Mouse (Mus musculus): Measurements from ENCODE around the gene Zfp784. TPM values are rescaled to one million over a fixed set of nuclear protein-coding genes. Genes with fewer than 3 reads are reported as not detected.
"Not testable (repeated sequence)": the region's sequence is repeated elsewhere in the genome, so short reads cannot be mapped to it uniquely, and the experiment has no call there.

The Zfp784 gene
- polyA plus RNA-seq, 1 experiment from 2014 or later = 4.6 TPM

GRCm38 (mm10) chr7:5014251-5015117 lies 23.8 kb downstream of the Zfp784 start, which contains the start of the genes Zfp524 and Fiz1:
Zfp524 (plus strand) TSS chr7:5014415.
Fiz1 (minus strand) TSS chr7:5014697.
- whole genome bisulfite sequencing = under 1% methylated on average over 42 of the region's 42 CpGs
- H3K4me3 ChIP-seq (ENCODE audit: low read depth, low read length) = peak within 1 kb of the TSS; percentile 63
- no peaks in the 10 kb centered on the region for H3K27me3 ChIP-seq (ENCODE audit: control insufficient read depth, insufficient read depth, low read length)
- peak within 1 kb of the TSS; percentile 67 for H3K9ac ChIP-seq (replicated peaks; ENCODE audit: low read depth, low read length)
- H3K9me3 ChIP-seq (ENCODE audit: control insufficient read depth, low read depth, low read length) = no peaks in the 10 kb centered on the region
- H3K4me1 ChIP-seq (ENCODE audit: control insufficient read depth, insufficient read depth, low read length) = peaks cover 8% of the 10 kb centered on the region
- peaks cover 35% of the 10 kb centered on the region for H3K36me3 ChIP-seq (ENCODE audit: control insufficient read depth, insufficient read depth, low read length)
- ATAC-seq (ENCODE audit: insufficient number of reproducible peaks, insufficient read depth, low FRiP score, low read depth) = peak; percentile 80
- H3K27ac ChIP-seq (ENCODE audit: low read length) = peak within 1 kb of the TSS; percentile 99
- H3K4me2 ChIP-seq (replicated peaks; ENCODE audit: low read depth, low read length) = peak within 1 kb of the TSS; percentile 49

DNA sequence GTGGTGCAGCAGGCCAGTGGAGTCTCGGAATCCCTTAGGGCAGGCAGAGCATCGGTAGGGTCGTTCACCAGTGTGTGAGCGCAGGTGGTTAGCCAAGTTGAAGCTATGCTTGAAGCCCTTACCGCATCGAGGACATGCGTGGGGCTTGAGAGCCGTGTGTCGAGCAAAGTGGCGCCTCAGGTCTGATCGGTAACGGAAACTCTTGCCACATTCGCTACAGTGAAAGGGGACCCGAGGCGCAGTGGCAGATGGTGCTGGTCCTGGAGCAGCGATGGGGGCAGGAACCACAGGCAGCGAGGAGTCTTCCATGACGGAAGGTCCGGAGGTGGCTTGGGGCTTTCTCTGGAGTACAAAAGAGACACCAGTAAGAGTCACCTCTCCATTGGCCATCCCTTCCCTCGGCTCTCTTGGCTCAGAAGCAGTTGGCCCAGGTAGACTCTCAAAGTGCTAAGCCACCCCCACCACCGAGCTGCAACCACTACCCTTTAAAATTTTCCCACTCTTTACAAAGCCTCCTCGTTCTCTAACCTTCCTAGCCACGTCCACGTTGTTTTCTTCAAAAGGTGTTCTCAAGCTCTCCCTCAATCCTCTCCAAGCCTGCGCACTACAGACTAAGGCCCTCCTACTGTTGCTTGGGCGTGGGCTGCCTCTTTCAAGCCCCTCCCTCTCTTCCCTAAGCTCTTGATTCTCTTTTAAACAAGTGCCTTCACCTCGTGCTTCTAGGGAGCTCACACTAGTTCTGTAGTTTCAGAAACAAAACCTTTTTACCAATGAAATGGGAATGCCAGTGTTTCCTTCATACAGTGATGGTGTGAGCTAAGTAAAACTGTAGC lies 25.3 kb downstream of the Zfp784 start:
- H3K27me3 ChIP-seq (ENCODE audit: control insufficient read depth, insufficient read depth, low read length) = no peaks in the 10 kb centered on the region
- no peak overlapping the region for H3K9ac ChIP-seq (replicated peaks; ENCODE audit: low read depth, low read length)
- peak overlapping the region; percentile 46; the same call in 1 of the 2 replicates for H3K4me2 ChIP-seq (replicated peaks; ENCODE audit: low read depth, low read length)
- H3K27ac ChIP-seq (ENCODE audit: low read length) = no peak overlapping the region
- peaks cover 5% of the 10 kb centered on the region for H3K4me1 ChIP-seq (ENCODE audit: control insufficient read depth, insufficient read depth, low read length)
- WGBS = 85% methylated on average over 27 of the region's 27 CpGs
- H3K36me3 ChIP-seq (ENCODE audit: control insufficient read depth, insufficient read depth, low read length) = peaks cover 51% of the 10 kb centered on the region
- H3K9me3 ChIP-seq (ENCODE audit: control insufficient read depth, low read depth, low read length) = no peaks in the 10 kb centered on the region
- no peak for ATAC-seq (ENCODE audit: insufficient number of reproducible peaks, insufficient read depth, low FRiP score, low read depth)
- H3K4me3 ChIP-seq (ENCODE audit: low read depth, low read length) = no peak overlapping the region; the same call in 1 of the 2 replicates

DNA sequence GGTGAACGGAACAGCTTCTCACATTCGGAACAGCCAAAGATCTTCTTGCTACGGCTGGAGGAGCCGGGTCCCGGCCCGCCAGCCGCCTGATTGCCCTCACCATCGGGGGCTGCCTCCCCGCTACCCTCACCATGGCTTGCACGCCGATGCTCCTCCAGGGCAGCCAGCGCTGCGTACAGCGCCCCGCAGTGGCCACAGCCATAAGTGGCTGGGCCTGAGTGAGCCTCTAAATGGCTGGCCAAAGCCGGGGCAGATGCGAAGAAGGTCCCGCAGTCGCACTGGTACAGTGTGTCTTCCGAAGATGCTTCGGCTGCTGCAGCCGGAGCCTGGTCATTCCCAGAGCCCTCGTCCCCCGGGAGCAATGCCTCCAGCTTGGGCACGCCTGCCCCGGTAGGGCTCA lies 30.0 kb downstream of the Zfp784 start:
- WGBS = 97% methylated on average over 26 of the region's 26 CpGs
- no peak overlapping the region for H3K4me3 ChIP-seq (ENCODE audit: low read depth, low read length)
- peaks cover 56% of the 10 kb centered on the region for H3K36me3 ChIP-seq (ENCODE audit: control insufficient read depth, insufficient read depth, low read length)
- peaks cover 2% of the 10 kb centered on the region for H3K4me1 ChIP-seq (ENCODE audit: control insufficient read depth, insufficient read depth, low read length)
- no peak overlapping the region for H3K9ac ChIP-seq (replicated peaks; ENCODE audit: low read depth, low read length)
- no peak overlapping the region for H3K27ac ChIP-seq (ENCODE audit: low read length)
- H3K9me3 ChIP-seq (ENCODE audit: control insufficient read depth, low read depth, low read length) = 0 out of 2 replicates have a peak, but pooled peaks cover 1% of the 10 kb centered on the region
- no peak overlapping the region for H3K4me2 ChIP-seq (replicated peaks; ENCODE audit: low read depth, low read length)
- no peaks in the 10 kb centered on the region for H3K27me3 ChIP-seq (ENCODE audit: control insufficient read depth, insufficient read depth, low read length)
- no peak for ATAC-seq (ENCODE audit: insufficient number of reproducible peaks, insufficient read depth, low FRiP score, low read depth)

DNA sequence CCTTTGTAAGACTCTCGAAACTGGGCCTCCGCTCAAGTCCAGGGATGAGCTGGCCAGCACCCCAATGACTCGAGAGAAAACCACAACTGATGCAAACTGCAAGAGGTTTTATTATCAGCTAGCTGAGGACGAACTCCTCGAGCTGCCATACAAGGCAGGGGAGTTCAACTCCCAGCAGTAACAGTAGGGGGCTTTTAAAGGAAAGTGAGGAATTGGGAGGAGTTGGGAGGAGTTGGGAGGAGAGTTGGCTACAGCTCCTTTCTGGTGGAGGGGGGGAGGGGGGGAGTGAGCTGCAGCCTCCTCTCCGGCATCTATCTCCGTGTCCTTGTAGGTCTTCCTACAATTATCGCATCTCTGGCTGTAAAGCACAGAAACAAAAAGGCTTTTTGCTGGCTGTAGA lies 35.4 kb downstream of the Zfp784 start:
- H3K36me3 ChIP-seq (ENCODE audit: control insufficient read depth, insufficient read depth, low read length); H3K4me1 ChIP-seq (ENCODE audit: control insufficient read depth, insufficient read depth, low read length); H3K4me2 ChIP-seq (replicated peaks; ENCODE audit: low read depth, low read length); H3K9me3 ChIP-seq (ENCODE audit: control insufficient read depth, low read depth, low read length); H3K27ac ChIP-seq (ENCODE audit: low read length); H3K4me3 ChIP-seq (ENCODE audit: low read depth, low read length); H3K9ac ChIP-seq (replicated peaks; ENCODE audit: low read depth, low read length); ATAC-seq (ENCODE audit: insufficient number of reproducible peaks, insufficient read depth, low FRiP score, low read depth); H3K27me3 ChIP-seq (ENCODE audit: control insufficient read depth, insufficient read depth, low read length): not testable (repeated sequence)
- WGBS = 72% methylated on average over 8 of the region's 8 CpGs

DNA sequence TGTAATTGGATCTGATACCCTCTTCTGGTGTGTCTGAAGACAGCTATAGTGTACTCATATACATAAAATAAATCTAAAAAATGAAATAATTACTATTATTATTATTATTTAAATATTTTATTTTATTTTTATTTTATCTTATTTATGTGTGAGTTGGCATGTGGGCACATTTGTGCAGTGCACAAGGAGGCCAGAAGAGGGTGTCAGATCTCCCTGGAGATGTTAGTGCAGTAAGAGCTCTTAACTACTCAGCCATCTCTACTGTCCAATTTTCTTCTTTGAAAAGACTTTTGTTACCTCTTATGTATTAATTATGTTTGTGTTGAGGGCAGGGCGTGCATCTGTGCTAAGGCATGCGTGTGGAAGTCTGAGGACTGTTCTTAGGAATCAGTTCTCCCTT lies 38.4 kb downstream of the Zfp784 start:
- 0 out of 2 replicates have a peak, but pooled peaks cover 2% of the 10 kb centered on the region for H3K9me3 ChIP-seq (ENCODE audit: control insufficient read depth, low read depth, low read length)
- H3K4me3 ChIP-seq (ENCODE audit: low read depth, low read length) = no peak overlapping the region
- H3K4me1 ChIP-seq (ENCODE audit: control insufficient read depth, insufficient read depth, low read length) = no peaks in the 10 kb centered on the region; the same call in 1 of the 2 replicates
- no peaks in the 10 kb centered on the region for H3K36me3 ChIP-seq (ENCODE audit: control insufficient read depth, insufficient read depth, low read length)
- H3K27ac ChIP-seq (ENCODE audit: low read length) = no peak overlapping the region
- no peak overlapping the region for H3K4me2 ChIP-seq (replicated peaks; ENCODE audit: low read depth, low read length)
- no peak overlapping the region for H3K9ac ChIP-seq (replicated peaks; ENCODE audit: low read depth, low read length)
- 75% methylated on average over 2 of the region's 2 CpGs for whole genome bisulfite sequencing
- H3K27me3 ChIP-seq (ENCODE audit: control insufficient read depth, insufficient read depth, low read length) = no peaks in the 10 kb centered on the region
- ATAC-seq (ENCODE audit: insufficient number of reproducible peaks, insufficient read depth, low FRiP score, low read depth) = no peak

- H3K27me3 ChIP-seq (ENCODE audit: control insufficient read depth, insufficient read depth, low read length) = no peaks in the 10 kb centered on the region
- H3K9me3 ChIP-seq (ENCODE audit: control insufficient read depth, low read depth, low read length) = peaks cover 12% of the 10 kb centered on the region; the same call in 1 of the 2 replicates
- no peak overlapping the region; the same call in 1 of the 2 replicates for H3K27ac ChIP-seq (ENCODE audit: low read length)
- H3K36me3 ChIP-seq (ENCODE audit: control insufficient read depth, insufficient read depth, low read length) = peaks cover 17% of the 10 kb centered on the region
- peak overlapping the region; percentile 45 for H3K4me2 ChIP-seq (replicated peaks; ENCODE audit: low read depth, low read length)
- no peak for ATAC-seq (ENCODE audit: insufficient number of reproducible peaks, insufficient read depth, low FRiP score, low read depth)
- no peaks in the 10 kb centered on the region; the same call in 1 of the 2 replicates for H3K4me1 ChIP-seq (ENCODE audit: control insufficient read depth, insufficient read depth, low read length)
- H3K9ac ChIP-seq (replicated peaks; ENCODE audit: low read depth, low read length) = no peak overlapping the region
- WGBS = 59% methylated on average over 6 of the region's 8 CpGs
- peak overlapping the region; percentile 72; the same call in 1 of the 2 replicates for H3K4me3 ChIP-seq (ENCODE audit: low read depth, low read length)
Observed at GRCm38 (mm10) chr7:4996934-4997333, 41.3 kb downstream of the Zfp784 start.

- 7% methylated on average over 10 of the region's 26 CpGs for WGBS
- H3K4me3 ChIP-seq (ENCODE audit: low read depth, low read length) = peak within 1 kb of the TSS; percentile 72
- H3K9me3 ChIP-seq (ENCODE audit: control insufficient read depth, low read depth, low read length) = peaks cover 12% of the 10 kb centered on the region; the same call in 1 of the 2 replicates
- H3K27ac ChIP-seq (ENCODE audit: low read length) = peak within 1 kb of the TSS; percentile 59
- H3K36me3 ChIP-seq (ENCODE audit: control insufficient read depth, insufficient read depth, low read length) = peaks cover 17% of the 10 kb centered on the region
- no peaks in the 10 kb centered on the region for H3K27me3 ChIP-seq (ENCODE audit: control insufficient read depth, insufficient read depth, low read length)
- peak within 1 kb of the TSS; percentile 81 for H3K9ac ChIP-seq (replicated peaks; ENCODE audit: low read depth, low read length)
- ATAC-seq (ENCODE audit: insufficient number of reproducible peaks, insufficient read depth, low FRiP score, low read depth) = peak; percentile 83
- H3K4me1 ChIP-seq (ENCODE audit: control insufficient read depth, insufficient read depth, low read length) = no peaks in the 10 kb centered on the region; the same call in 1 of the 2 replicates
- peak within 1 kb of the TSS; percentile 45 for H3K4me2 ChIP-seq (replicated peaks; ENCODE audit: low read depth, low read length)
Observed at GRCm38 (mm10) chr7:4996003-4996895, 42.0 kb downstream of the Zfp784 start, which contains the start of gene Zfp579. Zfp579 (minus strand) TSS chr7:4996158.

All from stomach, embryonic 14.5 days (tissue).